Mouse (Mus musculus): ENCODE data around the gene Ubxn11.

The Ubxn11 gene

GRCm38 (mm10) chr4:134090521-134091224 lies 11.7 kb upstream of the Ubxn11 start:
- DNase-seq (ENCODE audit: low spot score): no peak

DNA sequence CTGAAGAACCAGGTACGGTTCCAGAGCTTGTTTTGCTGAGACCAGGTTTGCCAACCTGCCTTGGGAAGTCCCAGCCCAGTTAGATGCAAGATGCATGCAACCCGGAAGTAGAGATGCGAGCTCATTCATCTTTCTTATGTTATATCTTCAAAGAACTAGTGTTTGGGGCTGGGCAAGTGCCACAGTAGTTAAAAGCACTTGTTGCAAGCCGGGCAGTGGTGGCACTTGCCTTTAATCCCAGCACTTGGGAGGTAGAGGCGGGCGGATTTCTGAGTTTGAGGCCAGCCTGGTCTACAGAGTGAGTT lies 11.2 kb upstream of the Ubxn11 start:
- DNase-seq (ENCODE audit: low spot score): no peak

DNA sequence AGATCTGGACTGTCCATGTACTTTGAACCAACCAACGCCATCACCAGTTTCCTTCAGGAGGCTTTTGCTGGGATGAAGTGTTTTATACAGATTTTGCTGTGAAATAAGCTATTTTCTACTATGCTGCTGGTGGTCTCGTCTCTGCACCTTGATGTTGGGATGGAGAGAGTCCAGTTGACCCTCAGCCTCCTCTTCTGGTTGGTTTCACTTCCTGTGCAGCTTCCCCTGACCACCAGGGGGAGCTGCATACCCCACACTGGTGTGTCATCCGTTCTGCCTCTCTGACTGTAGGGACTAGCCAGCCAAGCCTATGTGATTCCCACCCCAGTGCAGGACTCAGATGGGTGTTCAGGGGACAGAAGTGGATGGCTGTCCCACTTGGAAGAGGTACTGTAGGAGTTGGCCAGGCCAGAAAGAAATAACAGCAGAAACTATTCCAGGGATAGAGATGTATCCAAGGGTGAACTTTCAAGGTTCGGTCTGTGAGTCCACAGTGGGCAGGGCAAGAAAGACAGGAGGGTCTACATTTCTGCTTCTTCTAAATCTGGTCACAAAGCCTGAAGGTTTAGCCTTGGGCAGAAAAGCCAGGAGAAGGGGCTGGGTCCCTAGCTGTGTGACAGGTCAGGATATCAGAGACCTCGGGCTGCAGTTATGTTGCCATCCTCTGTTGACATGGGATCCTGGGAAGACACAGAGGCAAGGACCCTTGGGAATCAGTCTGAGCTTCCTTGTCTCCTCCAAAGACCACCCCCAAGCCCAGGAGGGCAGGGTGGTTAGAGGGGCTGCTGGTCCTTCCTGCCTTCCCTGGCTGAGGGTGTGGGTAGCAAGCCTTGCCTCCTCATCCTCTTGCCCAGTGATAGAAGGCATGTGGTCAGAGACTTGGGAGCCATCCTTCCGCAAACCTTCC lies 9.7 kb upstream of the Ubxn11 start:
- DNase-seq (ENCODE audit: low spot score): peak; percentile 78

GRCm38 (mm10) chr4:134094004-134094564 lies 8.3 kb upstream of the Ubxn11 start:
- no peak for DNase-seq (ENCODE audit: low spot score)

- no peak for DNase-seq (ENCODE audit: low spot score)
These were observed 7.3 kb upstream of the Ubxn11 start, which contains the start of gene Cd52 for GRCm38 (mm10) chr4:134094923-134095547. Cd52 (minus strand) TSS chr4:134095082.

- DNase-seq (ENCODE audit: low spot score): no peak
These were observed 6.2 kb upstream of the Ubxn11 start for GRCm38 (mm10) chr4:134096120-134096519.

- no peak for DNase-seq (ENCODE audit: low spot score)
These were observed 5.3 kb upstream of the Ubxn11 start for GRCm38 (mm10) chr4:134097015-134097608.

GRCm38 (mm10) chr4:134098628-134099027 lies 3.7 kb upstream of the Ubxn11 start:
- no peak for DNase-seq (ENCODE audit: low spot score)

DNA sequence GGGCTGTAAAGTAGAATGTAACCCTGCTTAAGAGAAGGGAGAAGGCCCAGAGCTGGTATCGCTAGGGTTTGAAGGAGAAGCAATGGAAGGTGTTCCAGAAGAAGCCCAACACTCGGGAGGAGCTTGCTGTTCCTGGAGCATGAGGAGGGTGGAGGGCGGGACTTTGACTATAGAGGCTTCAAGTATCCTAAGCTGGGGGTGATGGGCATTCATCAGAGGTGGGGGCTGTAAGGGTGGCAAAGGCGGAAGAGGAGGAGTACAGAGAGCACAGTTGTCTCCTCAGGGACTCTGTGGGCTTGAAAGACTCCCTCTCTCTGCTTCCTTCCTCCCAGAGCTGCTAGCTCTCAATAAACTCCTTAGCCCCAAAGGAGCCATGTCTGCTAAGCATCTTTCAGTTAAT lies 2.1 kb upstream of the Ubxn11 start:
- no peak for DNase-seq (ENCODE audit: low spot score)

GRCm38 (mm10) chr4:134102742-134103119 lies 361 bp downstream of the Ubxn11 start:
- no peak for DNase-seq (ENCODE audit: low spot score)

- DNase-seq (ENCODE audit: low spot score): no peak
These were observed 3.7 kb downstream of the Ubxn11 start for GRCm38 (mm10) chr4:134106105-134106504.

GRCm38 (mm10) chr4:134107730-134108129 lies 5.4 kb downstream of the Ubxn11 start:
- no peak for DNase-seq (ENCODE audit: low spot score)

- no peak for DNase-seq (ENCODE audit: low spot score)
These were observed 5.8 kb downstream of the Ubxn11 start for GRCm38 (mm10) chr4:134108196-134108595.

GRCm38 (mm10) chr4:134110653-134111052 lies 8.3 kb downstream of the Ubxn11 start:
- DNase-seq (ENCODE audit: low spot score): no peak

DNA sequence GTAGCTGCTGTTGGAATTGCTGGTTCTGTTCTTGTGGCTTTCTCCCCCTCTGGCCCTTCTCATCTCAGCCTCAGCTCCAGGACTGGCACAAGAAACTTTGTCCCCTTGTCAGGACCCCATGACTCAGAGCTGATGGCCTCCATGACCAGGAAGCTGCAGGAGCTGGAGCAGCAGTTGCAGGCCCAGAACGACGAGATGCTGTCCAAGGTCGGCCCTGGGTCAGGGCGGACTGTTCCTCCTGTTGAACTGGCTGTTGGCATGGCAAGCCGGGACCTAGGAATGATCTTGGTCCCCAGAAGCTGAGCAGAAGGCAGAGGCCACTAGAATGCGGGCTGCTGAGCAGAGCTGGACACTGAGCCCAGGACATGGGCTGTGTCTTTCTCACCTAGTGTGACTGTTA lies 10.0 kb downstream of the Ubxn11 start:
- no peak for DNase-seq (ENCODE audit: low spot score)

GRCm38 (mm10) chr4:134113356-134113994 lies 11.1 kb downstream of the Ubxn11 start:
- DNase-seq (ENCODE audit: low spot score): no peak

DNA sequence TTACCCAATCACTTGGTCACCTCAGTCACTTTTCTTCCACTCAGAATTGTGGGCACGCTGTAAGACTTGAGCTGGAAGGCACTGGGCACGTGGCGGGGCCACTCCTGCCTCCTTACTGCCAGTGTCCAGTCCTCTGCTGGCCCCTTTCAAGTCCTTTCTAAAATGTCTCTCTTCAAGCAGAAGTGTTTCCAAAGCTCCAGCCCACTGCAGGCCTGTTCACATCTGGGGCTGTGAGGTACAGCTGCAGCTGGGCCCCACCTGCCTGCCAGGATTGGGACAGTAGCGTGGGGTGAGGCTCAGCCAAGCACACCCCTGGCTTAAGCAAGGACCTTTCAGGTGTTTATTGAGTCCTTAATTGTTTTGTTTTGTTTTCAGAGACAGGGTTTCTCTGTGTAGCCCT lies 11.7 kb downstream of the Ubxn11 start:
- no peak for DNase-seq (ENCODE audit: low spot score)

DNA sequence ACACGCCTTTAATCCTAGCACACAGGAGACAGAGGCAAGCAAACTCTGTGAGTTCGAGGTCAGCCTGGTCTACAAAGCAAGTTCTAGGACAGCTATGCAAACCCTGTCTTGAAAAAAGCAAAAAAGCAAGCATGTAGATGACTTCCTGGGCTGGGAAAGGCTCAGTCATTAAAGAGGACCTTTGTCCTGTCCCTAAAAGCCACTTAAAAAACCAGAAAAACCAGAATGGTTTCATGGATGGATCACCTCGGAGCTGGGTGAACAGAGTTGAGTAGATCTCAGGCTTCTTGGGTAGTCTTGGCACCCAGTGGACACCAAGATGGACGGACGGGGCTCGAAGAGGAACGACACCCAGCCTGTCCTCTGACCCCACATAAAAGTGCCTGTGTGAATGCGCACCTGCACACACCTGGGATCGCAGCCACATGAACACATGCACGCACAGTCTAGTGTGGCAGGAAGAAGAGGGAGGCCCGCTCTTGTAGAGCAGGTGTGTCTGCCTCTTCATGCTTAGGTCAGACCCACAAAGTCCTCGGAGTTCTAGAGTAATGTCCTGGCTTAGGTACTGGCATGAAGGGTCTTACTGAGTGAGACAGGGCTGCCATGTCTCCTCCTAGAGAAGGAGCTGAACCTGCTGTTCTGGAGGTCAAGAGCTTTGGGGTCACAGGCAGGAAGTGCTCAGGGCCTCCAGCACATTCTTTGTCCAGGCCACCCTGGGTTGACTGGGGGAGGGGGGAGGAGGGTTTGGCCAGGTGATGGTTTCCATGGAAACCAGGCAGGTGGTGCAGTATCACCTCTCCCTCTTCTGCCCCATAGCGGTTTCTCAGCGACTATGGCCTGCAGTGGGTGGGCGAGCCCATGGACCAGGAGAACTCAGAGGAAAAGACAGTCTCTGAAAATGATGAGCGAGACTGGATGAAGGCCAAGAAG lies 13.1 kb downstream of the Ubxn11 start:
- DNase-seq (ENCODE audit: low spot score): no peak

DNA sequence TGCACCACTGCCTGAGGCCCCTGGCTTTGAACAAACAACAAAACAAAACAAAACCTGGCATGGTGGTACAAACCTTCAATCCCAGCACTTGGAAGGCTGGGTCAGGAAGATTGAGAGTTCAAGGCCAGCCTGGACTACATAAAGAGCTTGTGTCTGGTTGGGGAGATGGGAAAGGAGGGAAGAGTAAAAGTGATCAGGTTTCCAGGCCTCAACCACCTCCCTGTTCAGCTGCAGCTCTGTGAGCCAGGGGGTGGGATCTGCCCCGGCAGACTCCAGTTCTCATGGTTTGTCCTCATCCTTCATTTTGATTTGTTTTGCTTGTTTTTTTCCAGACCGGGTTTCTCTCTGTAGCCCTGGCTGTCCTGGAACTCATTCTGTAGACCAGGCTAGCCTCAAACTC lies 14.1 kb downstream of the Ubxn11 start:
- no peak for DNase-seq (ENCODE audit: low spot score)

DNA sequence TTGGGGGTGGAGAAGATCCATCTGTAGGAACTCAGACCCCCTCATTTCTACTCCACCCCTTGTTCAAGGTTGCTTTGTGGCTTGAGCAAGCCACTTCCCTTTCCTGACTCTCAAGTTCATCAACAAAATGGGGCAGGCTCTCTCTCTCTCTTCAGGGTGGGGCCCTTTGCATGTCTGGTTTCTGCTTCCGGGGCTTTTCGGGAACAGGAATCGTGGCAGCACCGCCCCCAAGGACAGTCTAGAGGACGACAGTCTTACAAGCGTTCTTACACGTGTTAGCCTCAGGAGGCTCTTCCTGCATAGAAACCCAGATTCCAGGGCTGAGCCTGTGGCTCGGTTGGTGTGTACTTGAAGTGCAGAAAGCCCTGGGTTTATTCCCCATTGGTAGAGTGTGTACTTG lies 14.6 kb downstream of the Ubxn11 start:
- DNase-seq (ENCODE audit: low spot score): no peak

All from testis, postnatal 10 days (tissue).